18 mouse cellular contexts compared by ENCODE assay signal in the genomic region with DNA sequence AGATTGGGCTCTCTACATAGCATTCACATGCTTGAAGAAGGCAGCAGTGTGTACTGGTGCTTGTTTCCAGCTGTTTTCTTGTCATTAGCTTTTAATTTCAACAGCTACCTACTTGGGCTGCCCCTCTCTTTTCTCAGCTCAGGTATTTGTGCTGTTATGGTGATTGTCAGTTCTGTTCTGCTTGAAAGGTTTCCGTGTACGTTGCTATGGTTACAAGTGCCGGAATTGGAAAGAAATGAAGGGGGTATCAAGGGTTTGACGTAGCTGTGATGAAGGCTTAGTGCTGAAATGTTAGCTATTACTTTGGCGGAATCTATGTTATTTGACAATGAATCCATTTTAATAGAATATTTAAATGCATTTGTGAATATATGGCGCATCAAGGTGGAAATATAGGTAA.
A peak's percentile ranks its signal among the peaks of the same experiment; 100 is the strongest.
DNase-seq lines count a peak whose midpoint lies in the region; ATAC-seq and TF ChIP-seq lines count a peak whose summit lies in the region.
"Had no signal": no experiment of that assay in that cellular context is flagged by ENCODE, and none has a peak within 500 bp of the region (broad histone marks: within the 10 kb centered on the region; RNA-seq: fewer than 3 reads in every experiment).

No protein-coding gene starts in this region.

- ATAC-seq in hindbrain, embryonic 14.5 days (ENCODE audit: low FRiP score) = no peak; the same call in 1 of the 2 replicates
- ATAC-seq in hindbrain, embryonic 12.5 days (ENCODE audit: low FRiP score) = no peak
- ATAC-seq in forebrain, embryonic 15.5 days (replicated peaks) = peak; percentile 68
- no peak for ATAC-seq in midbrain, embryonic 14.5 days (ENCODE audit: low FRiP score, low TSS enrichment)

- 0 out of 2 replicates have a peak overlapping the region, but pooled peaks have one; percentile 32 for H3K27ac ChIP-seq in hindbrain, embryonic 14.5 days
- no peak overlapping the region for H3K27ac ChIP-seq in hindbrain, embryonic 12.5 days
- H3K27ac ChIP-seq in forebrain, embryonic 15.5 days (replicated peaks) = no peak overlapping the region
- 0 out of 2 replicates have a peak overlapping the region, but pooled peaks have one; percentile 20 for H3K27ac ChIP-seq in midbrain, embryonic 14.5 days (replicated peaks; ENCODE audit: low read depth, low read length)
- no peak overlapping the region for H3K27ac ChIP-seq in gastrocnemius, adult 2 months
- H3K27ac ChIP-seq: limb, embryonic 10.5 days; macrophage had no signal

- H3K9ac ChIP-seq in hindbrain, embryonic 14.5 days = no peak overlapping the region
- no peak overlapping the region for H3K9ac ChIP-seq in hindbrain, embryonic 12.5 days
- H3K9ac ChIP-seq in forebrain, embryonic 15.5 days (replicated peaks) = no peak overlapping the region
- H3K9ac ChIP-seq in midbrain, embryonic 14.5 days (replicated peaks; ENCODE audit: low read length) = no peak overlapping the region

- intact Hi-C loops in gastrocnemius, adult 2 months (cut with DNase I) = no loop called here

- DNase-seq in hindbrain, embryonic 14.5 days (ENCODE audit: low spot score) = peak; percentile 26
- peak; percentile 4 for DNase-seq in brain, adult 2 months (ENCODE audit: low read depth, low spot score)
- DNase-seq in midbrain, embryonic 14.5 days = peak; percentile 70
- DNase-seq in gastrocnemius, adult 2 months = no peak
- DNase-seq in T-cell, adult 2 months (ENCODE audit: low spot score) = no peak
- DNase-seq in frontal cortex, postnatal 10 days (ENCODE audit: low spot score in 2 of 2) = no peak
- DNase-seq: adrenal gland, postnatal 14 days; cerebellum, adult 9-11 months; heart, postnatal 36 days; kidney, adult 8-10 months; kidney, postnatal 10 days; right cerebral cortex, postnatal 14 days; spleen, adult 18-20 months had no signal

- no peaks in the 10 kb centered on the region for H3K9me3 ChIP-seq in hindbrain, embryonic 14.5 days (ENCODE audit: control insufficient read depth, low read length)
- no peaks in the 10 kb centered on the region for H3K9me3 ChIP-seq in hindbrain, embryonic 12.5 days (replicated peaks)
- no peaks in the 10 kb centered on the region for H3K9me3 ChIP-seq in forebrain, embryonic 15.5 days
- H3K9me3 ChIP-seq in midbrain, embryonic 14.5 days (ENCODE audit: control insufficient read depth, low read length) = no peaks in the 10 kb centered on the region
- H3K9me3 ChIP-seq: limb, embryonic 10.5 days had no signal

- no peaks in the 10 kb centered on the region for H3K4me1 ChIP-seq in hindbrain, embryonic 14.5 days (replicated peaks; ENCODE audit: control insufficient read depth, insufficient read depth, low read length)
- H3K4me1 ChIP-seq in hindbrain, embryonic 12.5 days = no peaks in the 10 kb centered on the region
- no peaks in the 10 kb centered on the region for H3K4me1 ChIP-seq in forebrain, embryonic 15.5 days
- H3K4me1 ChIP-seq in midbrain, embryonic 14.5 days (ENCODE audit: control insufficient read depth, insufficient read depth, low read length) = no peaks in the 10 kb centered on the region

- no peak overlapping the region for H3K4me3 ChIP-seq in hindbrain, embryonic 14.5 days (replicated peaks; ENCODE audit: low read length)
- no peak overlapping the region for H3K4me3 ChIP-seq in hindbrain, embryonic 12.5 days
- no peak overlapping the region for H3K4me3 ChIP-seq in forebrain, embryonic 15.5 days
- no peak overlapping the region for H3K4me3 ChIP-seq in midbrain, embryonic 14.5 days (replicated peaks; ENCODE audit: low read depth, low read length)
- no peak overlapping the region for H3K4me3 ChIP-seq in gastrocnemius, adult 2 months
- H3K4me3 ChIP-seq: limb, embryonic 10.5 days; myocyte had no signal

- TF ChIP-seq CTCF in gastrocnemius, adult 2 months (IDR thresholded peaks at IDR 0.05) = no peak

- WGBS in hindbrain, embryonic 14.5 days = 54% methylated on average over 6 of the region's 6 CpGs
- 73% methylated on average over 6 of the region's 6 CpGs for WGBS in hindbrain, embryonic 12.5 days
- 42% methylated on average over 6 of the region's 6 CpGs for WGBS in forebrain, embryonic 15.5 days
- WGBS in midbrain, embryonic 14.5 days = 46% methylated on average over 6 of the region's 6 CpGs

- no peaks in the 10 kb centered on the region for H3K27me3 ChIP-seq in hindbrain, embryonic 14.5 days (ENCODE audit: control insufficient read depth, insufficient read depth, low read length)
- no peaks in the 10 kb centered on the region for H3K27me3 ChIP-seq in hindbrain, embryonic 12.5 days
- H3K27me3 ChIP-seq in forebrain, embryonic 15.5 days = no peaks in the 10 kb centered on the region
- H3K27me3 ChIP-seq in midbrain, embryonic 14.5 days (ENCODE audit: control insufficient read depth, insufficient read depth, low read length) = no peaks in the 10 kb centered on the region

- H3K4me2 ChIP-seq in hindbrain, embryonic 14.5 days (replicated peaks) = no peak overlapping the region
- no peak overlapping the region for H3K4me2 ChIP-seq in hindbrain, embryonic 12.5 days (replicated peaks)
- H3K4me2 ChIP-seq in forebrain, embryonic 15.5 days (replicated peaks) = no peak overlapping the region
- peak overlapping the region; percentile 17; the same call in 1 of the 2 replicates for H3K4me2 ChIP-seq in midbrain, embryonic 14.5 days (ENCODE audit: low read length)

- no peaks in the 10 kb centered on the region for H3K36me3 ChIP-seq in hindbrain, embryonic 14.5 days (replicated peaks; ENCODE audit: control insufficient read depth, insufficient read depth)
- no peaks in the 10 kb centered on the region for H3K36me3 ChIP-seq in hindbrain, embryonic 12.5 days
- H3K36me3 ChIP-seq in forebrain, embryonic 15.5 days = no peaks in the 10 kb centered on the region
- H3K36me3 ChIP-seq in midbrain, embryonic 14.5 days (ENCODE audit: control insufficient read depth, insufficient read depth, low read length) = no peaks in the 10 kb centered on the region
- H3K36me3 ChIP-seq: limb, embryonic 10.5 days had no signal

Comparison
In these comparisons a context has a peak if more than half of its experiments do, and no peak if none do; other contexts are left out.
1. H3K27ac ChIP-seq: peak in hindbrain, embryonic 14.5 days (single experiment) and midbrain, embryonic 14.5 days (single experiment); none in hindbrain, embryonic 12.5 days (single experiment), forebrain, embryonic 15.5 days (single experiment) and gastrocnemius, adult 2 months (single experiment).
2. DNase-seq: peak in hindbrain, embryonic 14.5 days (single experiment), brain, adult 2 months (single experiment) and midbrain, embryonic 14.5 days (single experiment); none in gastrocnemius, adult 2 months (single experiment), T-cell, adult 2 months (single experiment) and frontal cortex, postnatal 10 days (0 of 2).